ENCODE assay signal across 20 mouse cellular contexts in genomic region chr9:106509356-106509755, GRCm38 (mm10). TPM values are rescaled to one million over a fixed set of nuclear protein-coding genes. Genes with fewer than 3 reads are reported as not detected.
"Had no signal": no experiment of that assay in that cellular context is flagged by ENCODE, and none has a peak within 500 bp of the region (broad histone marks: within the 10 kb centered on the region; RNA-seq: fewer than 3 reads in every experiment).

No protein-coding gene starts in this region.

- H3K9me3 ChIP-seq: intestine, embryonic 15.5 days; kidney, embryonic 15.5 days; limb, embryonic 13.5 days; midbrain, embryonic 12.5 days; neural tube, embryonic 13.5 days had no signal

- DNase-seq: kidney, adult 18-20 months; kidney, postnatal 36 days; lung, adult 18-20 months; retina, postnatal 1 day; right cerebral cortex, postnatal 14 days had no signal

- H3K4me3 ChIP-seq: intestine, embryonic 15.5 days; kidney, embryonic 15.5 days; limb, embryonic 13.5 days; midbrain, embryonic 12.5 days; neural tube, embryonic 13.5 days had no signal

- H3K36me3 ChIP-seq: intestine, embryonic 15.5 days; kidney, embryonic 15.5 days; limb, embryonic 13.5 days; midbrain, embryonic 12.5 days; neural tube, embryonic 13.5 days had no signal

- H3K9ac ChIP-seq: intestine, embryonic 15.5 days; kidney, embryonic 15.5 days; limb, embryonic 13.5 days; liver, embryonic 14.5 days; midbrain, embryonic 12.5 days; neural tube, embryonic 13.5 days had no signal

- H3K27ac ChIP-seq: intestine, embryonic 15.5 days; kidney, embryonic 15.5 days; limb, embryonic 13.5 days; liver, embryonic 14.5 days; midbrain, embryonic 12.5 days; neural tube, embryonic 13.5 days had no signal

- H3K4me2 ChIP-seq: intestine, embryonic 15.5 days; kidney, embryonic 15.5 days; limb, embryonic 13.5 days; midbrain, embryonic 12.5 days; neural tube, embryonic 13.5 days had no signal

- H3K4me1 ChIP-seq: intestine, embryonic 15.5 days; kidney, embryonic 15.5 days; limb, embryonic 13.5 days; midbrain, embryonic 12.5 days; neural tube, embryonic 13.5 days had no signal

- H3K27me3 ChIP-seq: intestine, embryonic 15.5 days; kidney, embryonic 15.5 days; limb, embryonic 13.5 days; midbrain, embryonic 12.5 days; neural tube, embryonic 13.5 days had no signal

- ATAC-seq: intestine, embryonic 15.5 days; midbrain, embryonic 16.5 days had no signal

RNA-seq across cellular contexts. Expression of gene Iqcf5, which starts 5.0 kb away (rescaled TPM):
- total RNA-seq: layer of hippocampus, postnatal 36 days; liver, adult 2 months; megakaryocyte-erythroid progenitor cell, adult 5-6 weeks had no signal
- polyA plus RNA-seq: intestine, embryonic 15.5 days; kidney, embryonic 15.5 days; limb, embryonic 13.5 days; liver, adult 2 months; liver, embryonic 14.5 days; lung, embryonic 16.5 days; midbrain, embryonic 12.5 days; midbrain, embryonic 16.5 days; neural tube, embryonic 13.5 days; small intestine, adult 2 months; stomach, embryonic 16.5 days had no signal

RNA-seq across cellular contexts. Expression of gene Iqcf1, which starts 9.6 kb away (rescaled TPM):
- total RNA-seq: layer of hippocampus, postnatal 36 days; left cerebral cortex, adult 8-10 months; left cerebral cortex, postnatal 36 days; liver, adult 2 months; megakaryocyte-erythroid progenitor cell, adult 5-6 weeks had no signal
- polyA plus RNA-seq: intestine, embryonic 15.5 days; kidney, embryonic 15.5 days; limb, embryonic 13.5 days; liver, adult 2 months; liver, embryonic 14.5 days; lung, embryonic 16.5 days; midbrain, embryonic 12.5 days; midbrain, embryonic 16.5 days; neural tube, embryonic 13.5 days; small intestine, adult 2 months; stomach, embryonic 16.5 days had no signal

RNA-seq across cellular contexts. Expression of gene Gpr62, which starts 43.6 kb away (rescaled TPM):
- total RNA-seq: liver, adult 2 months; megakaryocyte-erythroid progenitor cell, adult 5-6 weeks had no signal
- polyA plus RNA-seq: liver, adult 2 months; liver, embryonic 14.5 days had no signal
